Mouse (Mus musculus) olfactory bulb, adult 2 months (tissue): Measurements from ENCODE around the gene Fam83e. TPM values are rescaled to one million over a fixed set of nuclear protein-coding genes. Genes with fewer than 3 reads are reported as not detected.

Experiments
- H3K27ac ChIP-seq: fragments of 200-500 bp; 2 replicates; pipeline ENCODE4 v1.5.1; 2012; ENCODE audit warnings: low read depth, low read length; ENCODE audit not compliant: insufficient read depth
- H3K4me1 ChIP-seq: fragments of 200-500 bp; 2 replicates; pipeline ENCODE4 v1.6.1; 2012; ENCODE audit warnings: low read length; ENCODE audit not compliant: control insufficient read depth, insufficient read depth
- H3K4me3 ChIP-seq: fragments of 200-500 bp; 2 replicates; pipeline ENCODE4 v1.5.1; 2012; ENCODE audit warnings: mild to moderate bottlenecking, low read depth, low read length, moderate library complexity; ENCODE audit not compliant: insufficient read depth
- CTCF ChIP-seq: fragments of 200-500 bp; IDR thresholded peaks from 2 replicates; pipeline ENCODE4 v1.5.1; 2012; ENCODE audit warnings: low read depth, mild to moderate bottlenecking, low read length, moderate library complexity; ENCODE audit not compliant: insufficient read depth
- POLR2A ChIP-seq: fragments of 200-500 bp; IDR thresholded peaks from 2 replicates; pipeline ENCODE4 v1.6.1; 2012; ENCODE audit warnings: mild to moderate bottlenecking, low read depth, low read length, moderate library complexity; ENCODE audit not compliant: insufficient read depth
- WGBS: fragments of 180-500 bp; shearing (Covaris S2); methylation state at CpG from one replicate; pipeline ENCODE4 v1.1.7; 2018; 5-methylcytosine and 5-hydroxymethylcytosine counted together
- polyA plus RNA-seq: library from polyadenylated mRNA; stranded (reverse); fragments of >200 nt; gene quantifications from 2 replicates; pipeline ENCODE4 v1.2.4, GENCODE M21; 2012; ENCODE audit warnings: low replicate concordance; ENCODE audit not compliant: missing spikeins, insufficient read depth, insufficient read length

Gene Fam83e
- polyA plus RNA-seq, 1 experiment: not detected

- Histone ChIP-seq H3K27ac (no peak overlapping the region), H3K4me1 (peaks cover 76% of the 10 kb centered on the region), H3K4me3 (no peak overlapping the region)
- 78% methylated on average over 24 of the region's 24 CpGs for WGBS
- no peak for TF ChIP-seq CTCF
- TF ChIP-seq POLR2A: 0 out of 2 replicates have a peak, but pooled peaks have one; percentile 25
Measured at GRCm38 (mm10) chr7:45711316-45712021, 9.5 kb upstream of the Fam83e start.

GRCm38 (mm10) chr7:45712022-45712757, 8.8 kb upstream of the Fam83e start:
- Histone ChIP-seq H3K27ac (no peak overlapping the region), H3K4me3 (no peak overlapping the region), H3K4me1 (peaks cover 77% of the 10 kb centered on the region)
- no peak for TF ChIP-seq CTCF
- 0 out of 2 replicates have a peak, but pooled peaks have one; percentile 13 for TF ChIP-seq POLR2A
- 85% methylated on average over 21 of the region's 21 CpGs for WGBS

GRCm38 (mm10) chr7:45713396-45713795, 7.6 kb upstream of the Fam83e start:
- WGBS: 93% methylated on average over 16 of the region's 16 CpGs
- Histone ChIP-seq H3K27ac (no peak overlapping the region), H3K4me3 (no peak overlapping the region), H3K4me1 (peaks cover 67% of the 10 kb centered on the region)
- no peak for TF ChIP-seq POLR2A
- no peak for TF ChIP-seq CTCF

GRCm38 (mm10) chr7:45713881-45714520, 7.0 kb upstream of the Fam83e start:
- TF ChIP-seq CTCF (no peak), POLR2A (no peak)
- H3K4me1 ChIP-seq: peaks cover 63% of the 10 kb centered on the region
- peak overlapping the region; percentile 72 for H3K4me3 ChIP-seq
- WGBS: 50% methylated on average over 6 of the region's 6 CpGs
- no peak overlapping the region for H3K27ac ChIP-seq

- TF ChIP-seq CTCF (no peak), POLR2A (no peak)
- H3K27ac ChIP-seq: peak overlapping the region; percentile 65
- 7% methylated on average over 14 of the region's 14 CpGs for WGBS
- peak overlapping the region; percentile 72 for H3K4me3 ChIP-seq
- H3K4me1 ChIP-seq: peaks cover 66% of the 10 kb centered on the region
Measured at GRCm38 (mm10) chr7:45714630-45715089, 6.4 kb upstream of the Fam83e start.

GRCm38 (mm10) chr7:45715090-45715708, 5.8 kb upstream of the Fam83e start, which contains the start of gene Rpl18:
Rpl18 (plus strand) TSS chr7:45715457.
- Histone ChIP-seq H3K27ac (peak within 1 kb of the TSS; percentile 65), H3K4me1 (peaks cover 65% of the 10 kb centered on the region), H3K4me3 (peak within 1 kb of the TSS; percentile 72)
- 8% methylated on average over 34 of the region's 34 CpGs for WGBS
- TF ChIP-seq CTCF (no peak), POLR2A (peak; percentile 51; the same call in 1 of the 2 replicates)

- no peak for TF ChIP-seq CTCF
- no peak for TF ChIP-seq POLR2A
- Histone ChIP-seq H3K4me1 (peaks cover 58% of the 10 kb centered on the region), H3K4me3 (0 out of 2 replicates have a peak overlapping the region, but pooled peaks have one; percentile 1), H3K27ac (no peak overlapping the region)
- WGBS: 80% methylated on average over 19 of the region's 19 CpGs
Measured at GRCm38 (mm10) chr7:45715741-45716459, 5.1 kb upstream of the Fam83e start.

GRCm38 (mm10) chr7:45716460-45716857, 4.6 kb upstream of the Fam83e start:
- H3K27ac ChIP-seq: no peak overlapping the region
- TF ChIP-seq CTCF (no peak), POLR2A (no peak)
- 76% methylated on average over 3 of the region's 3 CpGs for WGBS
- peaks cover 53% of the 10 kb centered on the region for H3K4me1 ChIP-seq
- no peak overlapping the region for H3K4me3 ChIP-seq
